Mouse (Mus musculus) layer of hippocampus, adult 8-10 months (tissue): ENCODE data around the gene Defb43. TPM values are rescaled to one million over a fixed set of nuclear protein-coding genes. Genes with fewer than 3 reads are reported as not detected.

Experiments
- DNase-seq, 2 experiments: peaks; one replicate each; pipeline ENCODE4 v3.0.0; 2022; ENCODE audit warnings: low spot score in 2 of 2
- total RNA-seq, 4 experiments: library from RNA; stranded (reverse); gene quantifications; 2 replicates each; pipeline ENCODE4 v1.2.4; 2022

Defb43 gene
- total RNA-seq, 4 experiments from 2014 or later: not detected

- peak in 1 of 2 experiments; percentile 67 for DNase-seq
Observed at GRCm38 (mm10) chr14:63066630-63067310, 55.2 kb downstream of the Defb43 start.

Other genes starting within 250 kb of the Defb43 start
- 10 to 100 TPM; 15.9 to 19.2 (median 17.7) TPM for gene Wdfy2, start 174.1 kb upstream of the Defb43 start, total RNA-seq
- not detected for gene Defb48, start 27.3 kb upstream of the Defb43 start, total RNA-seq
- gene Defb47, start 13.7 kb upstream of the Defb43 start, total RNA-seq: not detected
- under 1 TPM in 1 of 4 experiments, not detected in 3; 0.81 TPM for gene Defb42, start 35.2 kb downstream of the Defb43 start, total RNA-seq
- not detected for gene Defb30, start 38.2 kb downstream of the Defb43 start, total RNA-seq